Mouse (Mus musculus): ENCODE results near the gene Mier1. TPM values are rescaled to one million over a fixed set of nuclear protein-coding genes. Genes with fewer than 3 reads are reported as not detected.

The Mier1 gene
- polyA plus RNA-seq, 1 experiment from 2014 or later, result 41.4 TPM

DNA sequence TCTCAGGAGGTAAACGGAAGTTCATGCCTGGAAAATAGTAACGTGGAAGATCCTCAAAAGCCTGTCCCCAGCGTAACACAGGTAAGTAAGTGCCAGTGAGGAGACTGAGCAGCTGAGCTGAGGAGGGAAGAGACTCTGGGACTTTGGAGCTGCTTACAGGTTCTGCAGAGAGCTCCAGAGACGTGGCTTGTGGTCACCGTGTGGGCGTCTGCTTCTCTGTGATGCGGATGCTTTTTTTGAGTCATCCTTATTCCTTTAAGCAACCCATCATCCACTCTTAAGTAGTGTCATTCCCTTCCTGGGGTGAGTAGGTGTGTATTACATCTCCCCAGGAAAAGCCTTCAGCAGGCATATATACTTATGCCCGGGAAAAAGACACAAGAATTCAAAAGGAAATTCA, 18.3 kb upstream of the Mier1 start:
- WGBS, result 84% methylated on average over 8 of the region's 8 CpGs
- Histone ChIP-seq H3K27ac (no peak overlapping the region), H3K9ac (ENCODE audit: low read depth, low read length) (no peak overlapping the region), H3K27me3 (ENCODE audit: insufficient read depth, low read length) (no peaks in the 10 kb centered on the region), H3K4me3 (replicated peaks; ENCODE audit: low read depth, low read length) (no peak overlapping the region), H3K4me1 (replicated peaks; ENCODE audit: insufficient read depth, low read length) (no peaks in the 10 kb centered on the region), H3K9me3 (replicated peaks; ENCODE audit: low read length) (no peaks in the 10 kb centered on the region), H3K4me2 (ENCODE audit: low read length) (no peak overlapping the region), H3K36me3 (ENCODE audit: insufficient read depth, low read length) (no peaks in the 10 kb centered on the region)
- DNase-seq (ENCODE audit: low spot score), result no peak
- ATAC-seq (replicated peaks; ENCODE audit: low FRiP score, low read depth), result no peak
- no peak for TF ChIP-seq CTCF (IDR thresholded peaks at IDR 0.05; ENCODE audit: low read depth)

- ATAC-seq (replicated peaks; ENCODE audit: low FRiP score, low read depth) (no peak), DNase-seq (ENCODE audit: low spot score) (no peak)
- H3K36me3 ChIP-seq (ENCODE audit: insufficient read depth, low read length), result no peaks in the 10 kb centered on the region
- H3K9me3 ChIP-seq (replicated peaks; ENCODE audit: low read length), result no peaks in the 10 kb centered on the region
- TF ChIP-seq CTCF (IDR thresholded peaks at IDR 0.05; ENCODE audit: low read depth), result no peak
- H3K9ac ChIP-seq (ENCODE audit: low read depth, low read length), result no peak overlapping the region
- no peak overlapping the region for H3K27ac ChIP-seq
- H3K4me1 ChIP-seq (replicated peaks; ENCODE audit: insufficient read depth, low read length), result no peaks in the 10 kb centered on the region
- no peak overlapping the region for H3K4me2 ChIP-seq (ENCODE audit: low read length)
- WGBS, result 91% methylated on average over 5 of the region's 5 CpGs
- no peaks in the 10 kb centered on the region for H3K27me3 ChIP-seq (ENCODE audit: insufficient read depth, low read length)
- no peak overlapping the region for H3K4me3 ChIP-seq (replicated peaks; ENCODE audit: low read depth, low read length)
Measured at GRCm38 (mm10) chr4:103098532-103098931, 15.7 kb upstream of the Mier1 start.

DNA sequence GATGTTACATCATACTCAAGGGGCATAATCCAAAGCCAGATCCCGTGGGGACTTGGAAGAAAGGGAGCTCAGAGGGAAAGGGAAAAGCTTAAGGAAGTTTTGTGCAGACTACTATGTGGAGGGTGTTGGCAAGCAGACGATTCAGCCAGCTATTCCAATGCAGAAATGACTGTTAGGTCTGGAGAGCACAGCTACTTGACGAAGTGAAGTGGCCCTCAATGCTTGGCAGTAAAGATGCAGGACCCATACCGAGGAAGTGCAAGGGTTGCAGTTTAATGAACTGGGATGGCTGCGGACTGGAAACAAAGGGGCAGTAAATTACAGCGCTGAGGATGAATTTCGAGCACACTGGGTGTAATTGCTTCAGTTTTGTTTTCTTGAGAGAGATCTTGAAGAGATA, 1.5 kb upstream of the Mier1 start:
- 24% methylated on average over 7 of the region's 7 CpGs for WGBS
- Histone ChIP-seq H3K27ac (no peak overlapping the region), H3K4me2 (ENCODE audit: low read length) (peak overlapping the region; percentile 78)

DNA sequence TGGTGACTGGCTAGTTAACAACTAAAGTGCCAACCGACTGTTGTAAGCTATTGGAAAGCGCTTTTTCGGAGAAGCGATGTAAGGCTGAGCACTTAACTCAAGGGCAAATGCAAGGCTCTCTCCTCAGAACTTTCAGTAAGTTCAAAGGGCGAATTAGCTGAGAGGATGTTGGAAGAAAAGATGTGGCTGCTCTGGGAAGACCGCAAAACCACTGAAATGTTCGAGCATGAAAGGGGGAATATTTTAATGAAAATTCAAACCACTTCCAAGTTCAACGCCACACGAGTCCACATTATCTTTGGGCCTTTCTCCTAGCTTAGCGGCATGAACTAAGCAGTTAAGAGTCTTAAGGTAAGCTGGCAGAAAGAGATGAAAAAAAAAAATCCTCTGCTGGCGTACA, 788 bp upstream of the Mier1 start:
- WGBS, result 5% methylated on average over 11 of the region's 11 CpGs

More for the DNA sequence above, 1.5 kb upstream of the Mier1 start:
- Histone ChIP-seq H3K9me3 (replicated peaks; ENCODE audit: low read length) (no peaks in the 10 kb centered on the region), H3K4me3 (replicated peaks; ENCODE audit: low read depth, low read length) (no peak overlapping the region; the same call in 1 of the 2 replicates), H3K9ac (ENCODE audit: low read depth, low read length) (peak overlapping the region; percentile 81; the same call in 1 of the 2 replicates), H3K27me3 (ENCODE audit: insufficient read depth, low read length) (no peaks in the 10 kb centered on the region), H3K36me3 (ENCODE audit: insufficient read depth, low read length) (0 out of 2 replicates have a peak, but pooled peaks cover 3% of the 10 kb centered on the region), H3K4me1 (replicated peaks; ENCODE audit: insufficient read depth, low read length) (peaks cover 7% of the 10 kb centered on the region; the same call in 1 of the 2 replicates)
- TF ChIP-seq CTCF (IDR thresholded peaks at IDR 0.05; ENCODE audit: low read depth), result no peak
- DNase-seq (ENCODE audit: low spot score), result no peak
- no peak for ATAC-seq (replicated peaks; ENCODE audit: low FRiP score, low read depth)

DNA sequence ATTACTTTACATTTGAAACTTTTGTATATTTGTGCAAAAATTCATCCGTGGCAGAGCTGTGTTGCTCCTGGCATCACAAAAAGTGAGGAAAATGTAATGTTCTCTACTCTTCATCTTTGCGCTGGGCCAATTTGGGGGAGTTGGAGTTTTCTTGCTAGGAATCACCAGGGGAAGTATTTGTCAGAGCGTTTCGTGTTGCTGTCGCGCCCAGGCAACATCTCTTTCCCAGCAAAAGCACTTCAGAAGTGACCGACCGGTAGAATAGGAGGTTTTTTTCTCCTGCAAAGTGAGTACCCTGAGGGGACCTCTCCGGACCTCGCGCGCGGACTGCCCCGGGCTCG, 4.7 kb downstream of the Mier1 start:
- 2% methylated on average over 15 of the region's 15 CpGs for WGBS
- ATAC-seq (replicated peaks; ENCODE audit: low FRiP score, low read depth) (no peak), DNase-seq (ENCODE audit: low spot score) (no peak)
- Histone ChIP-seq H3K4me3 (replicated peaks; ENCODE audit: low read depth, low read length) (peak overlapping the region; percentile 98), H3K4me2 (ENCODE audit: low read length) (peak overlapping the region; percentile 68), H3K9ac (ENCODE audit: low read depth, low read length) (peak overlapping the region; percentile 98), H3K27ac (peak overlapping the region; percentile 99), H3K9me3 (replicated peaks; ENCODE audit: low read length) (no peaks in the 10 kb centered on the region), H3K27me3 (ENCODE audit: insufficient read depth, low read length) (no peaks in the 10 kb centered on the region), H3K4me1 (replicated peaks; ENCODE audit: insufficient read depth, low read length) (peaks cover 4% of the 10 kb centered on the region), H3K36me3 (ENCODE audit: insufficient read depth, low read length) (0 out of 2 replicates have a peak, but pooled peaks cover 3% of the 10 kb centered on the region)
- no peak for TF ChIP-seq CTCF (IDR thresholded peaks at IDR 0.05; ENCODE audit: low read depth)

More for the DNA sequence above, 788 bp upstream of the Mier1 start:
- Histone ChIP-seq H3K9me3 (replicated peaks; ENCODE audit: low read length) (no peaks in the 10 kb centered on the region), H3K9ac (ENCODE audit: low read depth, low read length) (peak overlapping the region; percentile 81), H3K4me3 (replicated peaks; ENCODE audit: low read depth, low read length) (peak overlapping the region; percentile 77), H3K4me1 (replicated peaks; ENCODE audit: insufficient read depth, low read length) (peaks cover 7% of the 10 kb centered on the region; the same call in 1 of the 2 replicates), H3K27me3 (ENCODE audit: insufficient read depth, low read length) (no peaks in the 10 kb centered on the region), H3K4me2 (ENCODE audit: low read length) (peak overlapping the region; percentile 78), H3K36me3 (ENCODE audit: insufficient read depth, low read length) (0 out of 2 replicates have a peak, but pooled peaks cover 3% of the 10 kb centered on the region), H3K27ac (peak overlapping the region; percentile 94; the same call in 1 of the 2 replicates)
- peak; percentile 27 for DNase-seq (ENCODE audit: low spot score)
- TF ChIP-seq CTCF (IDR thresholded peaks at IDR 0.05; ENCODE audit: low read depth), result no peak
- no peak for ATAC-seq (replicated peaks; ENCODE audit: low FRiP score, low read depth)

- Histone ChIP-seq H3K9me3 (replicated peaks; ENCODE audit: low read length) (no peaks in the 10 kb centered on the region), H3K36me3 (ENCODE audit: insufficient read depth, low read length) (0 out of 2 replicates have a peak, but pooled peaks cover 3% of the 10 kb centered on the region), H3K4me1 (replicated peaks; ENCODE audit: insufficient read depth, low read length) (peaks cover 4% of the 10 kb centered on the region), H3K4me3 (replicated peaks; ENCODE audit: low read depth, low read length) (peak overlapping the region; percentile 98), H3K9ac (ENCODE audit: low read depth, low read length) (peak overlapping the region; percentile 98), H3K27me3 (ENCODE audit: insufficient read depth, low read length) (no peaks in the 10 kb centered on the region), H3K4me2 (ENCODE audit: low read length) (peak overlapping the region; percentile 68), H3K27ac (peak overlapping the region; percentile 99)
- no peak for TF ChIP-seq CTCF (IDR thresholded peaks at IDR 0.05; ENCODE audit: low read depth)
- DNase-seq (ENCODE audit: low spot score) (peak; percentile 80), ATAC-seq (replicated peaks; ENCODE audit: low FRiP score, low read depth) (peak; percentile 69)
- WGBS, result under 1% methylated on average over 91 of the region's 111 CpGs
Measured at GRCm38 (mm10) chr4:103119229-103120027, 5.2 kb downstream of the Mier1 start.

Measured in kidney, postnatal 0 days (tissue).